Mouse (Mus musculus): Measurements from ENCODE around the gene Syp. TPM values are rescaled to one million over a fixed set of nuclear protein-coding genes. Genes with fewer than 3 reads are reported as not detected.

Gene Syp
- polyA plus RNA-seq, 1 experiment: 0.54 TPM

- Histone ChIP-seq H3K79me2 (ENCODE audit: control insufficient read depth, insufficient read depth) (no peaks in the 10 kb centered on the region), H3ac (ENCODE audit: control insufficient read depth, insufficient read length) (no peak overlapping the region), H3K4me3 (no peak overlapping the region), H3K4me2 (ENCODE audit: low read depth) (no peak overlapping the region), H3K27me3 (ENCODE audit: control insufficient read depth, insufficient read depth, insufficient read length) (no peaks in the 10 kb centered on the region), H3K36me3 (ENCODE audit: control insufficient read depth, insufficient read depth) (no peaks in the 10 kb centered on the region)
- TF ChIP-seq REST (IDR thresholded peaks at IDR 0.05; ENCODE audit: insufficient read depth, insufficient read length) (no peak), MYOG (IDR thresholded peaks at IDR 0.05; ENCODE audit: control insufficient read depth in 1 of 3, insufficient read depth in 1 of 3, insufficient read length in 2 of 3, low read depth in 2 of 3) (no peak)
These were observed 50.0 kb downstream of the Syp start for GRCm38 (mm10) chrX:7688321-7688720.

GRCm38 (mm10) chrX:7690486-7690885 lies 52.2 kb downstream of the Syp start:
- no peaks in the 10 kb centered on the region for H3K79me2 ChIP-seq (ENCODE audit: control insufficient read depth, insufficient read depth)
- no peak for TF ChIP-seq POLR2A (IDR thresholded peaks at IDR 0.05; ENCODE audit: insufficient read length, low read depth)
- TF ChIP-seq MYOG (IDR thresholded peaks at IDR 0.05; ENCODE audit: control insufficient read depth in 1 of 3, insufficient read depth in 1 of 3, insufficient read length in 2 of 3, low read depth in 2 of 3): no peak
- no peak for TF ChIP-seq TCF3 (IDR thresholded peaks at IDR 0.05; ENCODE audit: insufficient read length, low read depth)
- no peak for TF ChIP-seq MAX (IDR thresholded peaks at IDR 0.05; ENCODE audit: low read depth)
- no peak for TF ChIP-seq E2F4 (IDR thresholded peaks at IDR 0.05; ENCODE audit: insufficient read depth)
- TF ChIP-seq REST (IDR thresholded peaks at IDR 0.05; ENCODE audit: insufficient read depth, insufficient read length): no peak
- no peak for TF ChIP-seq TCF12 (IDR thresholded peaks at IDR 0.05; ENCODE audit: insufficient read depth, poor library complexity, severe bottlenecking)
- H3K4me2 ChIP-seq (ENCODE audit: low read depth): no peak overlapping the region
- H3K36me3 ChIP-seq (ENCODE audit: control insufficient read depth, insufficient read depth): no peaks in the 10 kb centered on the region
- H3ac ChIP-seq (ENCODE audit: control insufficient read depth, insufficient read length): no peak overlapping the region
- H3K4me3 ChIP-seq: no peak overlapping the region
- no peaks in the 10 kb centered on the region for H3K27me3 ChIP-seq (ENCODE audit: control insufficient read depth, insufficient read depth, insufficient read length)

- Histone ChIP-seq H3K36me3 (ENCODE audit: control insufficient read depth, insufficient read depth) (no peaks in the 10 kb centered on the region), H3K4me2 (ENCODE audit: low read depth) (no peak overlapping the region), H3K79me2 (ENCODE audit: control insufficient read depth, insufficient read depth) (peaks cover 7% of the 10 kb centered on the region), H3K4me3 (no peak overlapping the region), H3ac (ENCODE audit: control insufficient read depth, insufficient read length) (no peak overlapping the region), H3K27me3 (ENCODE audit: control insufficient read depth, insufficient read depth, insufficient read length) (no peaks in the 10 kb centered on the region)
- TF ChIP-seq POLR2A (IDR thresholded peaks at IDR 0.05; ENCODE audit: insufficient read length, low read depth) (no peak), TCF3 (IDR thresholded peaks at IDR 0.05; ENCODE audit: insufficient read length, low read depth) (no peak)
These were observed 54.6 kb downstream of the Syp start for GRCm38 (mm10) chrX:7692862-7693261.

- peak overlapping the region; percentile 61 for H3K4me3 ChIP-seq
- no peak overlapping the region for H3ac ChIP-seq (ENCODE audit: control insufficient read depth, insufficient read length)
- TF ChIP-seq MYOG (IDR thresholded peaks at IDR 0.05; ENCODE audit: control insufficient read depth in 1 of 3, insufficient read depth in 1 of 3, insufficient read length in 2 of 3, low read depth in 2 of 3): no peak
- no peaks in the 10 kb centered on the region for H3K27me3 ChIP-seq (ENCODE audit: control insufficient read depth, insufficient read depth, insufficient read length)
- H3K36me3 ChIP-seq (ENCODE audit: control insufficient read depth, insufficient read depth): no peaks in the 10 kb centered on the region
- peaks cover 16% of the 10 kb centered on the region for H3K79me2 ChIP-seq (ENCODE audit: control insufficient read depth, insufficient read depth)
- H3K4me2 ChIP-seq (ENCODE audit: low read depth): peak overlapping the region; percentile 77
These were observed 58.2 kb downstream of the Syp start for GRCm38 (mm10) chrX:7696520-7696919.

- H3K79me2 ChIP-seq (ENCODE audit: control insufficient read depth, insufficient read depth): peaks cover 16% of the 10 kb centered on the region
- H3ac ChIP-seq (ENCODE audit: control insufficient read depth, insufficient read length): no peak within 1 kb of the TSS
- H3K4me2 ChIP-seq (ENCODE audit: low read depth): peak within 1 kb of the TSS; percentile 77
- peak; percentile 22 for TF ChIP-seq POLR2AphosphoS2 (IDR thresholded peaks at IDR 0.05; ENCODE audit: insufficient read length, low read depth)
- no peak for TF ChIP-seq TCF3 (IDR thresholded peaks at IDR 0.05; ENCODE audit: insufficient read length, low read depth)
- no peak for TF ChIP-seq MAX (IDR thresholded peaks at IDR 0.05; ENCODE audit: low read depth)
- no peak for TF ChIP-seq TCF12 (IDR thresholded peaks at IDR 0.05; ENCODE audit: insufficient read depth, poor library complexity, severe bottlenecking)
- peak; percentile 65 for TF ChIP-seq POLR2A (IDR thresholded peaks at IDR 0.05; ENCODE audit: insufficient read length, low read depth)
- no peak for TF ChIP-seq REST (IDR thresholded peaks at IDR 0.05; ENCODE audit: insufficient read depth, insufficient read length)
- TF ChIP-seq CEBPB (IDR thresholded peaks at IDR 0.05; ENCODE audit: insufficient read depth, poor library complexity, severe bottlenecking): no peak
- no peaks in the 10 kb centered on the region for H3K36me3 ChIP-seq (ENCODE audit: control insufficient read depth, insufficient read depth)
- no peaks in the 10 kb centered on the region for H3K27me3 ChIP-seq (ENCODE audit: control insufficient read depth, insufficient read depth, insufficient read length)
- H3K4me3 ChIP-seq: peak within 1 kb of the TSS; percentile 61
These were observed 58.7 kb downstream of the Syp start, which contains the start of gene Gpkow for GRCm38 (mm10) chrX:7696954-7697381. Gene Gpkow (plus strand): TSS chrX:7697131.

Other genes starting within 250 kb of the Syp start
- 0.06 TPM for gene Foxp3, start 64.8 kb upstream of the Syp start, polyA plus RNA-seq (2012; fragmentation: generic; extraction: Trizol)
- gene Ppp1r3f, start 64.2 kb upstream of the Syp start, polyA plus RNA-seq (2012; fragmentation: generic; extraction: Trizol): 3.1 TPM
- gene Ccdc22, start 33.0 kb upstream of the Syp start, polyA plus RNA-seq (2012; fragmentation: generic; extraction: Trizol): 28.8 TPM
- not detected for gene Cacna1f, start 31.4 kb upstream of the Syp start, polyA plus RNA-seq (2012; fragmentation: generic; extraction: Trizol)
- 3.8 TPM for gene Prickle3, start 18.8 kb downstream of the Syp start, polyA plus RNA-seq (2012; fragmentation: generic; extraction: Trizol)
- gene Plp2, start 32.9 kb downstream of the Syp start, polyA plus RNA-seq (2012; fragmentation: generic; extraction: Trizol): 294 TPM
- gene Magix, start 42.8 kb downstream of the Syp start, polyA plus RNA-seq (2012; fragmentation: generic; extraction: Trizol): 0.05 TPM
- 17.1 TPM for gene Gpkow, start 58.7 kb downstream of the Syp start, polyA plus RNA-seq (2012; fragmentation: generic; extraction: Trizol)
- 38.9 TPM for gene Wdr45, start 75.9 kb downstream of the Syp start, polyA plus RNA-seq (2012; fragmentation: generic; extraction: Trizol)
- 0.64 TPM for gene Gm45208, start 83.8 kb downstream of the Syp start, polyA plus RNA-seq (2012; fragmentation: generic; extraction: Trizol)
- 64.4 TPM for gene Praf2, start 90.0 kb downstream of the Syp start, polyA plus RNA-seq (2012; fragmentation: generic; extraction: Trizol)
- 2.4 TPM for gene Ccdc120, start 112.4 kb downstream of the Syp start, polyA plus RNA-seq (2012; fragmentation: generic; extraction: Trizol)
- 31.9 TPM for gene Tfe3, start 124.1 kb downstream of the Syp start, polyA plus RNA-seq (2012; fragmentation: generic; extraction: Trizol)
- 19.8 TPM for gene Gripap1, start 151.3 kb downstream of the Syp start, polyA plus RNA-seq (2012; fragmentation: generic; extraction: Trizol)
- 0.16 TPM for gene Kcnd1, start 183.8 kb downstream of the Syp start, polyA plus RNA-seq (2012; fragmentation: generic; extraction: Trizol)
- 36.3 TPM for gene Otud5, start 202.9 kb downstream of the Syp start, polyA plus RNA-seq (2012; fragmentation: generic; extraction: Trizol)
- gene Pim2, start 239.8 kb downstream of the Syp start, polyA plus RNA-seq (2012; fragmentation: generic; extraction: Trizol): 3.0 TPM
- gene Slc35a2, start 245.6 kb downstream of the Syp start, polyA plus RNA-seq (2012; fragmentation: generic; extraction: Trizol): 32.9 TPM